Mouse (Mus musculus) G1E (cell line): ENCODE measurements around the gene Magi3.

Experiments used
- CTCF ChIP-seq: IDR thresholded peaks from 2 replicates; pipeline ENCODE4 v1.5.1; 2012; ENCODE audit warnings: low read depth, low read length, inconsistent platforms, mixed read lengths
- GATA1 ChIP-seq: IDR thresholded peaks from 2 replicates; pipeline ENCODE4 v1.6.1; 2012; ENCODE audit warnings: borderline replicate concordance, low read length, inconsistent platforms, mixed read lengths

DNA sequence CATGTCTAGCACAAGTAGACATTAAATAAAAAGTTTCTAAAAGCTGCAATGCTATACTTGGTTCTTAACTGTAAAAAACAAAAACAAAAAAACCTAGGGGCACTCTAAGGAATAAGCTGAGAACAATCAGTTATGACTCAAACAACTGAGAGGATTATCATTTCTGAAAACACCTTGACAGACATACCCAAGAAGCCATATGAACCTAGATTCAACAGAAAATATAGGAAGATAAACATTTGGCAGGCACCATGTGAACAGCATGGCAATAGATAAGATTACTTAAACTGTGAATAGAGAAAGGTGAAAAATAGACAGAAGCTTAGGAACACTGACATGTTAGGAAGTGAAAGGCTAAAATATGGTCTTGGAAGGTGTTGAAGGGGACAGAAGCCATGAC lies 150.8 kb downstream of the Magi3 start:
- TF ChIP-seq CTCF (no peak), GATA1 (no peak)
